Mouse (Mus musculus) forebrain, embryonic 10.5 days (tissue): ENCODE measurements at regions not wholly inside any gene's neighbourhood (a gene's known extent, or its start where the extent isn't known, plus 50 kb on each side); places are given as distances from the start of the nearest gene placed in this dataset.

ENCODE experiments used
- DNase-seq: peaks from one replicate; pipeline ENCODE4 v3.0.0-alpha.2; 2017; ENCODE audit warnings: low spot score; ENCODE audit errors: extremely low spot score
- H3K27ac ChIP-seq: fragments of 300-500 bp; sonication (generic); 2 replicates; pipeline ENCODE4 v1.5.1; 2016; ENCODE audit warnings: mild to moderate bottlenecking
- H3K27me3 ChIP-seq: fragments of 300-500 bp; sonication (generic); 2 replicates; pipeline ENCODE4 v1.6.1; 2016; ENCODE audit warnings: mild to moderate bottlenecking; ENCODE audit not compliant: poor library complexity, severe bottlenecking
- H3K36me3 ChIP-seq: fragments of 300-500 bp; sonication (generic); replicated peaks from 2 replicates; pipeline ENCODE4 v1.6.1; 2016; ENCODE audit warnings: mild to moderate bottlenecking, moderate library complexity
- H3K4me1 ChIP-seq: fragments of 300-500 bp; sonication (generic); 2 replicates; pipeline ENCODE4 v1.6.1; 2016
- H3K4me3 ChIP-seq: fragments of 300-500 bp; sonication (generic); 2 replicates; pipeline ENCODE4 v1.5.1; 2016; ENCODE audit warnings: mild to moderate bottlenecking, moderate library complexity
- H3K9me3 ChIP-seq: fragments of 300-500 bp; sonication (generic); 2 replicates; pipeline ENCODE4 v1.6.1; 2016; ENCODE audit warnings: mild to moderate bottlenecking, moderate library complexity
- WGBS: fragments of 180-500 bp; shearing (Covaris S2); methylation state at CpG from one replicate; pipeline ENCODE4 v1.1.7; 2016; 5-methylcytosine and 5-hydroxymethylcytosine counted together

DNA sequence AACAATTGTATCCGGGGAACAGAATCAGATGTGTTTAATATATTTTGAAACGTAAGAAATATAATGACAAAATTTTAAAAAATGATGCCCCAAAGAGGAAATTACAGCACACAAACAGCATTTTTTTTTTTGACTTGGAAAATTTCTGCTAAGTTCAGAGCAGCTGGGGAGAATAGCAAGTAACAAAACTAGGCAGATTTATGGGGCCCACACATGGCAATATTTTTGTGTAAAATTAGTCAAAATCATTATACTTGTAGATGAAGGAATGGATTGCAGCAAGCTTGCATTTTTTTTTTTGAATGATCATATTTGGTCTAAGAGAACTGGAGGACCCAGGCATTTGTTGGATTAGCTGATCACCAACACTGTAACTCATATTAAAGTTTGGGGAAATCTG is 189.4 kb downstream of the Map2k6 start:
- WGBS: 89% methylated on average over 2 of the region's 2 CpGs
- H3K36me3 ChIP-seq: no peaks in the 10 kb centered on the region

GRCm38 (mm10) chr11:110595266-110595862 is 196.4 kb downstream of the Map2k6 start:
- Histone ChIP-seq H3K4me1 (no peaks in the 10 kb centered on the region), H3K9me3 (no peaks in the 10 kb centered on the region), H3K27me3 (no peaks in the 10 kb centered on the region), H3K27ac (no peak overlapping the region), H3K36me3 (no peaks in the 10 kb centered on the region), H3K4me3 (no peak overlapping the region)
- WGBS: 88% methylated on average over 7 of the region's 7 CpGs
- no peak for DNase-seq

More for the DNA sequence above, 189.4 kb downstream of the Map2k6 start:
- H3K9me3 ChIP-seq: no peaks in the 10 kb centered on the region
- H3K4me3 ChIP-seq: no peak overlapping the region
- no peak overlapping the region for H3K27ac ChIP-seq
- H3K27me3 ChIP-seq: no peaks in the 10 kb centered on the region
- H3K4me1 ChIP-seq: no peaks in the 10 kb centered on the region
- DNase-seq: no peak

- Histone ChIP-seq H3K4me1 (no peaks in the 10 kb centered on the region), H3K9me3 (no peaks in the 10 kb centered on the region), H3K27ac (no peak overlapping the region), H3K36me3 (no peaks in the 10 kb centered on the region), H3K27me3 (no peaks in the 10 kb centered on the region), H3K4me3 (no peak overlapping the region)
- WGBS: 82% methylated on average over 10 of the region's 10 CpGs
- no peak for DNase-seq
These were observed 206.3 kb downstream of the Map2k6 start for GRCm38 (mm10) chr11:110605041-110605882.

DNA sequence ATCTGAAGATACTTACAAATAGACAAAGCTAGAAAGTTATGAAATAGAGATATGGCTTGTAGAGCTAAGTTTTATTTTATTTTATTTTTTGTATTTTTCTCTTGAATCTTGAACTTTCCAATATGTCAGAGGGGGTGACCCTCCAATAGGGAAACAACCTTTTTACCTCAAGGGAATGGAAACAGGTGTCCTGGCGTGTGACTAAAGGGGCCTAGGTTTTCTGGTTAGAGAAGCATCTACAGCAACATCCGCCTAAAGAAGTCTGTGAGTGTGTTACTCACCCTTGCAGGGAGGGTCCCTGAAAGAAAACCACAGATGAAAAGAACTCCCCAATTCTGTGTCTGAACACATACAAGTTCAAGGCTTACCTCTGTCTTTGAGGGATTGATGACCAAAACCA is 210.4 kb downstream of the Map2k6 start:
- Histone ChIP-seq H3K9me3 (no peaks in the 10 kb centered on the region), H3K27ac (no peak overlapping the region), H3K4me1 (no peaks in the 10 kb centered on the region), H3K4me3 (no peak overlapping the region), H3K36me3 (no peaks in the 10 kb centered on the region), H3K27me3 (no peaks in the 10 kb centered on the region)
- no peak for DNase-seq
- 95% methylated on average over 2 of the region's 2 CpGs for WGBS

GRCm38 (mm10) chr11:110610831-110611230 is 211.9 kb downstream of the Map2k6 start:
- Histone ChIP-seq H3K4me3 (no peak overlapping the region), H3K27me3 (no peaks in the 10 kb centered on the region), H3K27ac (no peak overlapping the region), H3K36me3 (no peaks in the 10 kb centered on the region), H3K9me3 (no peaks in the 10 kb centered on the region), H3K4me1 (no peaks in the 10 kb centered on the region)
- 85% methylated on average over 7 of the region's 7 CpGs for WGBS
- DNase-seq: no peak

DNA sequence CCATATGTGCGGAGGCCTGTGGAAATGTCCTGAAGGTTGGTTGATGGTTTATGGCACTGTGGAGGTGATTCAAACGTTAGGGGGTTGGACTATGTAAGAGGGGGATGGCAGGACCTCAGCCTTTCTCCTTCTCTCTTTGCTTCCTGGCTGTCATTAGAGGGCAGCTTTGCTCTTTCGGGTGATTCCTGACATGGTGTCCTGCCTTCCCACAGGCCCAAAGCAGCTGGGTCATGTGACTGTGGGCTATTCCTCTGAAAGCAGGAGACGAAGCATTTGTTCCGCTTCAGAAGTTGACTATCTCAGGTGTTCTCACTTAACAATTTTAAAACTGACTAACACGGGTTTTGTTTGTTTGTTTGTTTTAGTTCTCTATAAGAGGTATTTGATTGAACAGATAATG is 233.1 kb downstream of the Map2k6 start:
- Histone ChIP-seq H3K27me3 (no peaks in the 10 kb centered on the region), H3K27ac (no peak overlapping the region), H3K9me3 (no peaks in the 10 kb centered on the region), H3K4me1 (no peaks in the 10 kb centered on the region; the same call in 1 of the 2 replicates), H3K4me3 (no peak overlapping the region), H3K36me3 (no peaks in the 10 kb centered on the region)
- DNase-seq: no peak
- 83% methylated on average over 6 of the region's 6 CpGs for WGBS

DNA sequence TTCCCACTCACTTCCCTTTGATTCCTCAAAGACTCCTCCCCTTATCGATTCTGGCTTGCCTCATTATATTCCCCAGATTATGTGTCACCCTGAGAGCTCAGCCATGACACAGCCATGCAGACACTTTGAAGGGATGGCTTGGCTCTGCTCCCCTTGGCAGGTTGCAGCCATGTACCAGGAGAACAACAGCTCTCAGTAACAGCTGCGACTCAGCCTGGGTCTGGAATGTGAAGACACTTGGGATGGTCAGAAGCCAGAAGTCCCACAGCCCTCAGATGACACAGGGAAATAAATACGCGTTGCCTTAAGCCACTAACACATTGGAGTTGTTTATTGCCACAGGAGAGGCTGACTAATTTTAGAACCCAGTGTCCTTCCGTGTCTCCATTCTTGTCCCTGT is 234.4 kb downstream of the Map2k6 start:
- DNase-seq: no peak
- no peak overlapping the region for H3K27ac ChIP-seq
- H3K9me3 ChIP-seq: no peaks in the 10 kb centered on the region
- H3K4me3 ChIP-seq: no peak overlapping the region
- no peaks in the 10 kb centered on the region for H3K36me3 ChIP-seq
- H3K27me3 ChIP-seq: no peaks in the 10 kb centered on the region
- WGBS: 85% methylated on average over 5 of the region's 5 CpGs
- no peaks in the 10 kb centered on the region; the same call in 1 of the 2 replicates for H3K4me1 ChIP-seq

DNA sequence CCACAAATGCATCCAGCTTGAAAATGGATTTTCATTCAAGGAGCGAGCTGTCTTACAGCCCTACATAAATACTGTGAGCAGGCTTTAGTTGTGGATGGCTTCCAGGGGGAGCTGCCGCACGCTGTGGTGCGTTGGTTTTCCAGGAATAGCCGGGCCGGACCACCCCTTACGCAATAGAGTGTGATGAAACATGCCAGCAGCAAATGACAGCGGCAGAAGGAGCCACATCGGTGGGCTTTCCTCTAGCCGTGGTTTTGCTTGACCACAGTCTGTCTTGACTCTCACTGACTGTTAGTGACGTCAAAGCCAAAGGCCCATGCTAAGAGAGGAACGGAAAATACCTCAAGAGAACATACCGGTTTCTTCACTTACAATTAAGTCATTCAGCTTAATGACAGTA is 243.6 kb downstream of the Map2k6 start:
- Histone ChIP-seq H3K4me1 (no peaks in the 10 kb centered on the region), H3K9me3 (no peaks in the 10 kb centered on the region), H3K4me3 (no peak overlapping the region), H3K27ac (no peak overlapping the region), H3K27me3 (no peaks in the 10 kb centered on the region), H3K36me3 (no peaks in the 10 kb centered on the region)
- WGBS: 92% methylated on average over 13 of the region's 13 CpGs
- no peak for DNase-seq

GRCm38 (mm10) chr11:110649575-110650210 is 250.8 kb downstream of the Map2k6 start:
- DNase-seq: peak; percentile 22
- WGBS: 43% methylated on average over 7 of the region's 7 CpGs
- no peaks in the 10 kb centered on the region for H3K27me3 ChIP-seq
- peaks cover 39% of the 10 kb centered on the region for H3K4me1 ChIP-seq
- H3K27ac ChIP-seq: peak overlapping the region; percentile 62; the same call in 1 of the 2 replicates
- no peaks in the 10 kb centered on the region for H3K9me3 ChIP-seq
- no peaks in the 10 kb centered on the region for H3K36me3 ChIP-seq
- H3K4me3 ChIP-seq: no peak overlapping the region

DNA sequence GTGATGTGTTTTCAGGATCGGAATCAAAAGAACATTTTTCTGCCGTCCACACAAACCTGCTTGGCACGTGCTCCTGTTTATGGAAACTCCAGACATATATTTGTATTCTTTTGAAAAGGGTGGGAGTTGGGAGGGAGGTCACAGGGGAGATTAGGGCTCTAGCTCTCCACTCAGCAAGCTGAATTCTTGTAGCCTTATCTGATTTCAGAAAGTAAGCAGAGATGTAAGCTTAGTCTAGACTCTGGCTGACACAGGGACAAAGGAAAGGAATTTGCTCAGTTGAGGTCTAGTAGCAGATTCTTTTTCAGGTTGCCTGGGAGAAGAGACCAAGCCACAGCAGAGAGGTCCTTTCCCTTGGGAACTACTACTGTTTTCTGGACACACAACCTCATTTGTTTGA is 253.1 kb downstream of the Map2k6 start:
- 60% methylated on average over 3 of the region's 3 CpGs for WGBS

DNA sequence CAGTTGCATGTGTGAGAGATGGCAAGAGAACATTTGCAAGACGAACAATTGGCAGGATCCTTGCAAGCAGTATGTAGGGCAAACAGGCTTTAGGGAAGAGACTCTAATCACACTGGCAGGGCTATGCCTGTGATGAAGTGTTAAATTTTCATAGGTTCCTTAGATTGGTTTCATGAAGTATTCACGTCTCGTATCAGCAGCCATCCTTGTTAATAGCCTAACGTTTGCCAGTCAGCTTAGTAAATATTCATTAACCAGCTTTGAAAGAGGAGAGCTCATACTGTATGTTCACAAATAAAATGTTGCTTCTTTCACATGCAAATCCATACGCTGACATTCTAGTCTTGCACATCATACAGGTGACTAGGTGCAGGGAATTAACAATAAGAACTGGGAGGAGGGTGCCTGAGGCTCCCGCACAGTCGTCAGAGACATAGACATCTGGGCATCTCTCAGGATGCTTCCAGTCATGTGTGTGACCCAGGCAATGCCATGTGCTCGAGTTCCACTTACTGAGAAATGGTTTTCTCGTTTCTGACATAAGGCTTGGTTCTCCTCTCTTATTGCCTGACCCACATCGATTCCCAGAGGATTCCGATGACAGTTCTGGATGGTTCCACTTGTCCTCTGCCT is 257.7 kb downstream of the Map2k6 start:
- no peaks in the 10 kb centered on the region for H3K9me3 ChIP-seq
- peaks cover 14% of the 10 kb centered on the region for H3K4me1 ChIP-seq
- 92% methylated on average over 11 of the region's 11 CpGs for WGBS
- no peaks in the 10 kb centered on the region for H3K36me3 ChIP-seq
- DNase-seq: no peak
- no peak overlapping the region for H3K4me3 ChIP-seq
- no peak overlapping the region for H3K27ac ChIP-seq
- no peaks in the 10 kb centered on the region for H3K27me3 ChIP-seq

More for the DNA sequence above, 253.1 kb downstream of the Map2k6 start:
- DNase-seq: no peak
- Histone ChIP-seq H3K36me3 (no peaks in the 10 kb centered on the region), H3K4me1 (peaks cover 39% of the 10 kb centered on the region), H3K27ac (peak overlapping the region; percentile 62), H3K4me3 (no peak overlapping the region), H3K9me3 (no peaks in the 10 kb centered on the region), H3K27me3 (no peaks in the 10 kb centered on the region)

DNA sequence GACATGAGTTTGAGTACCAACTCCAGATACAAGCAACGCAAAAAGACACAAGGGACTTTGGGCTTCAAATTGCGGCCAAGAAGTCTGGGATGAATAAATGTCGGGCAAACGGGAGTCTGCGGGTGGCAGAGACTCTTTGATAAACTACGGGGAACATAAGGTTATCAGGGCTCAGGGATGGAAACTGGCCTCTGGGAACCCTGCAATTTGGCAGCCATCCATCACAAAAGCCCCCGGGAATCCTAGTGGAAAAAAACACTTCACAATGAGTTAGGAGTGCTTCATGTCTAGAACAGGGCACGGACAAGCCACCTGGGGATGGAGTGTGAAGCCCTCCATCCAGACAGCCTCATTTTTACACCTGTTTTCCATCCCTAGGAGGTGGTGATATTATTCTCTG is 258.9 kb downstream of the Map2k6 start:
- H3K27me3 ChIP-seq: no peaks in the 10 kb centered on the region
- H3K36me3 ChIP-seq: no peaks in the 10 kb centered on the region
- no peak overlapping the region for H3K27ac ChIP-seq
- 91% methylated on average over 8 of the region's 8 CpGs for WGBS
- DNase-seq: no peak
- peaks cover 2% of the 10 kb centered on the region for H3K4me1 ChIP-seq
- no peaks in the 10 kb centered on the region for H3K9me3 ChIP-seq
- H3K4me3 ChIP-seq: no peak overlapping the region
